Mouse (Mus musculus) thymus, adult 18-20 months (tissue): ENCODE results near the gene Fam163a.

Experiments
- DNase-seq, 2 experiments: peaks; one replicate each; pipeline ENCODE4 v3.0.0; 2022; ENCODE audit warnings: mixed read lengths in 2 of 2

The Fam163a gene

DNA sequence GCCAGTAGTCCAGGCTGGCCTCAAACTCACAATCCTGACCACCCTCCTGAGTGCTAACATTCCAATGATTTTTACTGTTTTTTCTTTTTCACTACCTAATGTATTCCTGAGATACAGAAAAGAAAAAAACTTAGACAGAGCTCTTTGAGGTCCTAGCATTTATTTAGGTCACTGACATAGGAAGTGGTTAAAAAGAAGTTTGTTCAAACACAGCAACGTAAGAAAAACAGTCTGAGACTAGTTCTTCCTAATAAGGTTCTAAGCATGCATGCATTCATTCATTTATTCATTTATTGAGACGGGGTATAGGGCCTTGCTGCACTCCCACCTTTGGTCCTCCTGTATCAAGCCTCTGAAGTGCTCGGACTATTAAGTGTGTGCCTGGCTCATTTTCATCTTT, 177.0 kb downstream of the Fam163a start:
- no peak for DNase-seq
